Mouse (Mus musculus): ENCODE measurements around the gene Tmem139.

Gene Tmem139

DNA sequence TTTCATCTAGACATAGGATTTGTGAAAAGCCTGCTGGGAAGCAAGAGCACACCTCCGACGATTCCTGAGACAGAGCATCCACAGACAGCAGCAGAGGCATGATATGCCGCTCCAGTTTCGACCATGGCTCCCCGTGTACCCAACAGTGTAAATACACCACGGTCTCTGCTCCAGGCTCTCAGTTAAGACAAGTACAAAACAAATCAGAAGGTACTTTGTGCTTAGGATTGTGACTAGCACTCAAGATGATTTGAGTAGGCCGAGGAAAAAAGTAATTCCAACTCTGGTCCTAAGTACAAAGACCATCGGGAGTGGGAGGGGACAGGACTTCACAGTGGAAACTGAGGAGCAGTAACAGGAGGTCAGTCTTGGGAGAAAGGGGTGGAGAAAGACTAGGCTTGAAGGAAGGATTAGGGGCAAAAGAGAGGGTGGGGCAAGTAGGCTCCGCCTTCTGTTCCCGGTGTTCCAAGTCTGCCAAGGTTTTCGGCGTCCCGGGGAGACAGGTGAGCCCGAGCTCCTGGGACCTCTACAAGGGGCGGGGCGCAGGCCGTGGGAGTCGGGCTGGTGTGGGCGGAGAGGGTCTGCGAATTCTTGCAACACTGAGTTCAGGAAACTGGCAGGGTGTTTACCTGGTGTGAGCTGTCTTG is at the start of gene Tmem139:
TSS of gene Tmem139 (plus strand) at position 447 of the 647 bp plus-strand sequence.
- DNase-seq (ENCODE audit: low spot score in 2 of 2), result no peak

DNA sequence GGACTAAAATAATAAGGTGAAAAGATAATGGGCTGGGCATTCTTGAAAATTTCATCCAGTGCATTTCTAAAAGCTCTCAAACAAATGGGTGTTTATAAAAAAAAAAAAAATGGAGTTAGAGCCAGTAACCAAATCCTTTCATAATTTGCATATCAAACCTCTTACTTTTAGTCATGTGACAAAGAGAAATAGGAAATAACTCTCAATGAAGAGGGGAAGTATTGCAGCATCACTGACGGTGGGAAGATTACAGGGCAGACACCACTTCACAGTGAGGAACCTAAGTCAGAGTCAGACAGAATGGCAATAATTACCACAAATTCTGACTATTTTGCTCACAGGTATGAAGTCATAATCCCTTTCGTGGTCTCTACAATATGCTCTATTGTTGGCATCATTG is 46.7 kb upstream of the Tmem139 start, which contains the start of gene Tas2r144:
TSS of gene Tas2r144 (plus strand) at position 301 of the 400 bp plus-strand sequence.
- DNase-seq (ENCODE audit: low spot score in 2 of 2), result no peak

DNA sequence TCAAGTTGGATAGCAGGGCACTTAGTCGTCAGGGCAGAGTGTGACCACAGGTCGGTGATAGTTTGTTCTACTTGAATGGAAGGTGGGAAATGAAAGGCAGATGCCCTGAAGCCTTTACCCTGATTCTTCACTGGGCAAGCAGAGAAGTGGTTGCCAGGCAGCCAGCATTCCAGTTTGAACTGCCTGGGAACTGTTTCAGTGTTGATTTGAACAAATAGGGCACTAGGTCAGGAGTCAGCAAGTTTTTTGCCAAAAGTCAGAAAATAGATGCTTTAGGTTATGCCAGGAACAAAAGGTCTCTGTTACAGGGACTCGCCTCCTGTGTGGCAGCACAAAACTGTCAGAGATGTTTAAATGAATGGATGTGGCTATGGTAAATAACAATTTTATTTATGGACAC is 39.5 kb upstream of the Tmem139 start:
- DNase-seq (ENCODE audit: low spot score in 2 of 2), result no peak

DNA sequence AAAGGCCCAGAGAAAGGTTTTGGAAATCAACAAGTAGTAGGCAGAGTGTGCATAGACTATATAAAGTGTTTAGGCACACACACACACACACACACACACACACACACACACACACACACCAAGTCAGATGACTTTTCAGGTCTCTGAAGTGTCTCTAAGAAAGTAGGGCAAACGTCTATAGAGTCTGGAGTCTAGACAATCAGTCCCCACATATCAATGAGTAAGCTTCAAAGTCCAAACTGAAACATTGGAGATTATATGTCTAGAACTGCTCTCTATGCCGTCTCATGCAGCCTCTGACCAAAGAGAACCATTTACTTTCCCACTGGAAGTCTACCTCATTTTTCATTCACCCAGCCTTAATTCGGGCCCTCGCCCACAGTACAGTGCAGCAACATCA is 36.7 kb upstream of the Tmem139 start:
- no peak for DNase-seq (ENCODE audit: low spot score in 2 of 2)

DNA sequence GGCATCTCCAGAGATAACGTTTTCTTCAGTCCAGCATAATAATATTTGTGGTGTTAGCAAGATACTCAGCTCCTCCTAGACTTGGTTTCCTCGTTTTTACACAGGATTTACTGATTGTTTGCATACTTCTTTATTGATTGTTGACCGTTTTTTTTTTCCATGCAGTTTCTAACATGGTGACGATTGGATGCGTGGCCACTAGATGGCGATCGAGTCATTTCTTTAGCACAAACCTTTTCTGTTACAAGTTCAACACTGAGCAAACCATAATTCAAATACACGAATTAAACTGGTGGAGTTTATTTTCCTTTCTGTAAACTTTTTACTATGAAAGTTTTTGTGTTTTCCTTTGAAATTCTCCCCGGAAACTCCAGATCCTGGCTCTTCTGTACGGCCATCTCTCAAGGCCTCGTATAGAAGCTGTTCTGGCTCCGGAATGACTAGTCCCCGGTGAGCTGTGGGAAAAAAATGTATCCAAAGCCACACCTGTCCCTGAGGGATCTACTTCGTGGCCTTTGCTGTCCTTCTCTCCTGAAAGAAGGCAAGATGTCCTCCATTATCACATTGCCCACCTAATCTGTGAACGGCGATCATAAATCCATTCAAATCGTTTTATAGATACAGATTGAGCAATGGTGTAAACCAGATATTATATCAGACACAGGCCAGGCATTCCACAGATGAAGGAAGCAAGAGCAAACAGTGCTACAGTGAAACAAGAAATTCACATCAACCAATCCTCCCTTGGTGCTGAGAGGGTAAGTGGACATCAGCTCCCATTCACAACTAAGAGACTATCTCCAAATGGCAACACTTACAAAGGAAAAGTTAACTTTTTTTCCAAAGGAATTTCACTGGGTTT is 34.3 kb upstream of the Tmem139 start:
- peak in 1 of 2 experiments; percentile 73 for DNase-seq (ENCODE audit: low spot score in 2 of 2)

DNA sequence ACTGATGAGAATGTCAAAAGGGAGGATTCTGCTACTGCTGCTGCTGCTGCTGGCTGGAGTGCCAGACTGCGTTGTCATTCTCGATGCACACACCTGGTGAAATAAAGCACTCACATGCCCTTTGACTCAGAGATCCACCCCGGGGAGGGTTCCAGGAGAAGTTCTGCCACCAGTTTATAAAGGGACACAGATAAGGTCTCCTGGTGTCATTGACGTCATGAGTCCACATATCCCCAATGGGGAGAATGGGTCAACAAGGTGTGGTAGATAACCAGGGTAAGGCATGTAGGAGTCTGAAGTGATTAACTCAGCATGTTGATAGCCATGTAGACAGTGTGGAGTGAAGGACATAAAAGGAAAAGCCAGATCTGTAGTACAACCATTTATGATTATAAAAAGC is 32.2 kb upstream of the Tmem139 start:
- no peak for DNase-seq (ENCODE audit: low spot score in 2 of 2)

DNA sequence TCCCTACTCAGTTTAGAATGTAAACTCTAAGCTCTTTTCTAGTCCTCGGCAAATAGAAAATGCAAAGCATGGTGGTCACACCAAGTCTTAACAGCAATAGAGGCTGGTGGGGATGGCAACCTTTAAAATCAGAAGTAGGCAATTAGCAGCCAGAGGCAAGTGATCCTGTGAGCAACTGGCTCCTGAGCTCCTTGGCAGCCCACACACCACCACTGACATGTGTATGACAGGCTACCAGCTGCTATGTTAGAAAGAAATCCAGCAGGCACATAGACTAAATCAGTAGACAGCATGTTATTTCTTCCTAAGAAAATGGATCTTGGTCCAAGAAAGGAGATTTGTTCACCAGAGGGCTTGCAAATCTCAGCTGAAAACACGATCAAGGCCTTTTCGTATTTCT is 30.6 kb upstream of the Tmem139 start:
- peak in 1 of 2 experiments; percentile 48 for DNase-seq (ENCODE audit: low spot score in 2 of 2)

DNA sequence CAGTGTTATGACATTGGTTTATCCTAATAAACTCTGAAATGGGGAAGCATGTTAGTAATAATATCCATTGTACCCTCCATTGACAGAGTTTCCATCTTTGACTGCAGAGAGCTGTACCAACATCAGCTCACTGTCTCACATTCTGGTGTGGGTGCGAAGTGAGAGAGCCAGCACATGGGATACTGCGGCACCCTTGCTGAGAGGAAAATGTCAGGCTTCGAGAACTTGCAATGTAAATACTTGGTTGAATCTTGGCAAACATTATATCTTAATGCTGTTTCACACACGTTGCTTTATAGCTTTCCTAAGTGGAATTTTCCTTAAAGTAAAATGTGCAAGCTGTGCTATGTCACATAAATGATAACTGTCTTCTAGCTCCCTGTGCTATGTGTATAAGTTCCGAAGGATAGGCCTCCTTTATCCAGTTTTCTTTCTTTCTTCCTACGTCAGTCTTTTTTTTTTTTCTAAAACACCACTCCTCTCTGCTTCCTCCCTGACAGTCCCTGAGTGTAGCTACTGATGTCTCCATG is 24.4 kb upstream of the Tmem139 start:
- peak; percentile 52 to 60 for DNase-seq (ENCODE audit: low spot score in 2 of 2)

DNA sequence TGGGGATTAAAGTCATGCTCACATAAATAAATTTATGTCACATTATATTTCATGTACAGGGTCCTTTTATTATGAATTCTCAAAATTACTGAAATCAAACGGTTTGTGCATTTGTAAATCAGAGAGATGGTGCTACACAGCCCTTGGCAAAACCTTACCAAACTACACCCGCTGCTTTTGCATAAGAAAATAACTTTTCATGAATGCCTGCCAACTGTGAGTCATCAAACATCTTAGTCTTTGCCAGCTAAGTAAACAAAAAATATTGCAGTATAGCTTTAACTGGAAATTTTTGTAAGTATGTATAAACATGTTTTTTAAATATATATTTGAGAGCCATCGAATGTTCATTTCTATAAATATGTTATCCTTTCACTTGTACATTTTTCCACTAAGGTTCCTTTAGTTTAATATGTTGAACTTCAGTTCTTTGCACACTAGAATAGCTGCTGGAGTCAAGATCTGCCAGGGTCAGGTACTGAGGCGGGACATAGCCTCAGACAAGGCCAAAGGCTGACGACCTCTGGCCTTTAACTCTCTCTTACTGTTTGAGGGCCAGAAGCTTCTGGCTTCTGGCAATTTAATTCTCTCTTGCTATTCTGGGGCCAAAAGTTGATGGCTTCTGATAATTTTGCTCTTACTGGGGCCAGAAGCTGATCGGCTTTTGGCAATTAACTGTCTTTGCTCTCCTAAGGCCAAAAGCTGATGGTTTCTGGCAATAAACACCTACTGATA is 20.3 kb upstream of the Tmem139 start:
- peak in 1 of 2 experiments; percentile 27 for DNase-seq (ENCODE audit: low spot score in 2 of 2)

DNA sequence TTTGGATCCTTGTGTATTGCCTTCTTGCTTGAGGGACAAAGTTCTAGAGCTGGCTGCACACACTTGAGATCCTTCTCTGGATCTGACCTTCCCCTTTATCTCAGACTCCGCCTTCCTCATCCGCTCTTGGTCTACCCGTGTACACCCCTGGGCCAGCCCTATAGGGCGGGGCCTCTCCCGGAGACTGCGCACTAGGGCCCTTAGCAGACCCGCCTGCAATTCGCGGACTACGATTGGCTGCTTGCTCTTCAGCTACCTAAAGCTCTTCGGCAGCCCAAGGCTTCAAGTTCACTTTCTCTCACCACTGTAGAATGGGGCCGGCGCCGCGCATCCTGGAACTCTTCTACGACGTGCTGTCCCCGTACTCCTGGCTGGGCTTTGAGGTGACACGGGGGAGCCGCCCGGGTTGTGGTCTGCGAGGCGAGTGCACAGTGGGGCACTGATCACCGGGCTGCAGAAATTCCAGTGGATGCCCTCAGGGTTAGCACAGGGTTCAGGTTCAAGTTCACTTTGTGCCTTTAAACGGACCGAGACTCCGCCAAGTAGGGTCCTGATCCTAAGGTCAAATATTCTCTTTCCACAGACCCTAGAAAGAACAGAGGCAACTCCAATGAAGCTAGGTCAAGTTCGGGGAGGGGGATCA is 15.9 kb upstream of the Tmem139 start, which contains the start of gene Gstk1:
TSS of gene Gstk1 (plus strand) at position 225 of the 643 bp plus-strand sequence.
- peak; percentile 58 to 60 for DNase-seq (ENCODE audit: low spot score in 2 of 2)

DNA sequence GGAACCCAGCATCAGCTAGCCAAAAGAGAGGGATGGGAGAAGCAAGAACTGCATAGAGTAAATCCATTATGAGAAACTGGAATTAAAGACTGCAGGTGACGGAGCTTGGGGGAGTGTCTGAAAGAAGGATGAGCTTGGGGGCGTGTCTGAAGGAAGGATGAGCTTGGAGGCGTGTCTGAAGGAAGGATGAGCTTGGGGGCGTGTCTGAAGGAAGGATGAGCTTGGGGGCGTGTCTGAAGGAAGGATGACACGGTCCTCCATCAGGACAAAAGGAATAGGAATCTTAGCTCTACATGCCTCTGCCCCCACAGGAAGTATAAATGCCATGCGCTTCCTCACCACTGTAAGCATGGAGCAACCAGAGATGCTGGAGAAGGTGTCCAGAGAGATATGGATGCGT is 14.6 kb upstream of the Tmem139 start:
- DNase-seq (ENCODE audit: low spot score in 2 of 2), result no peak

DNA sequence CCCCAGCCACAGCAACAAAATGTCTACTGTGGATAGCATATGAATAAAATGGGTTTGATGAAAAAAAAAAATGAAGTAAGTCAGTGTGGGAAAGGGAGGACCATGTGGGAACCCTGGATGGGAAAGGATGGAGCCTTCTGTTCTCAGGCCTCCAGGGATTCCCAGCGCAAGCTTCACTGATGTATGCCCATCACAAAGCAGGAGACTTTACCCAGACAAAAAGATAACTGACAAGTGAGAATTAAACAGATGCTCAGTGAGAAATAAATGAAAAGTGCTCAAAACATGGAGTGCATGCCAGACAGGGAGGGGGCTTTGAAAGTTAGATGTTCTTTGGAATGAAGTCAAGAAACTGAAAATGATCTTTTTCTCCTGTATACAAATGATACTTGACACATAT is 13.8 kb upstream of the Tmem139 start:
- no peak for DNase-seq (ENCODE audit: low spot score in 2 of 2)

DNA sequence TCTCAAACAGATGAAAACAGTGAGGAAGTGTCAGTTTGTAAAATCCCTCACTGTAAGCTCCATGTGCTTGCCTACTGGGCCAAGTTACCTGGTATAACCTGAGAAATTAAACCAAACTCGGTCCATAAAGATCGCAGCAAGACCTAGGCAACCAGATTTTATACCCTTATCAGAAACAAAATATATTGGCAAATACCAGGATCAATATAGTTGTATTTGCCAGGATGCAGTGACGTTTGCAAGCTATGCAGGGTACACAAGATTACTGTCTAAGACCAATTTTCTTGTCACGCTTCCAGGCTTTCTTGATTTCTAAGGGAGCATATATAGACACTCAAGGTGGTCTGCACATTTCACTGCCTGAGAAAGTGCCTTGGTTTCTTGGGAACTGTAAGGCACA is 10.0 kb upstream of the Tmem139 start:
- no peak for DNase-seq (ENCODE audit: low spot score in 2 of 2)

DNA sequence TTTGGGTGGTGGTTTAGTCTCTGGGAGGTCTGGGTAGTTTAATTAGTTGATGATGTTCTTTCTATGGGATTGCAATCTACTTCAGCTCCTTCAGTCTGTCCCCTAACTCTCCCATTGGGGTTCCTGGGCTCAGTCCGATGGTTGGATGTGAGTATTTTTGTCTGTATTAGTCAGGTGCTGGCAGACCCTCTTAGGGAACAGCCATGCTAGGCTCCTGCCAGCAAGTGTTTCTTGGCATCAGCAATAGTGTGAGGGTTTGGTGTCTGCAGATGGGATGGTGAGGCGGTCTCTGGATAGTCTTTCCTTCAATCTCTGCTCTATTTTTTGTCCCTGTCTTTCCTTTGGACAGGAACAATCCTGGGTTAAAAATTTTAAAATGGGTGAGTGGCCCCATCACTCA is 8.7 kb upstream of the Tmem139 start:
- no peak for DNase-seq (ENCODE audit: low spot score in 2 of 2)

DNA sequence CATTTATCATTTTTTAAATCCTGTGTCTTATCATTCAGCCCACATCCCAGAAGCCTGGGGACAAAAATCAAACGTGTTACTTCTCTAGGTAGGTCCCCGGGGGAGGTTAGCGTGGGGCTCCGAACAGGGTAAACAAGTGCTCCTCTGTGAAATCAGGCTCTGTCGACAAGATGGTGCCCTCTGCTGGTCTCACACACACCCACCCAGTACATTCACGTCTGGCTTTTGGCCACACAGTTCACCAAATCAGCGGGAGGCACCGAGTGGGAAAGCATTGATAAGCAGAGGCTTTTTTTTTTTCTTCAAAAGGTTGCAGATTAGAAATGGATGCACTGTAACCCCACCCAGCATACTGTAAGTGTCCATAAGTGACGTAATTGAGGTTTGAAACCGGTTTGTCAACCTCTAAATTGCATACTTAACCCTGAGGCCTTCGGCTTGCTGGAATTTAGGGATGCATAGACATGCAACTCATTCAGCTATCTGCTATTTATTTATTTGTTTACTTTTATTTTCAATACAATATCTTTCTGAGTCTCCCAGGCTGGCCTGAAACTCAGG is 4.4 kb upstream of the Tmem139 start:
- DNase-seq (ENCODE audit: low spot score in 2 of 2), result peak in 1 of 2 experiments; percentile 55

DNA sequence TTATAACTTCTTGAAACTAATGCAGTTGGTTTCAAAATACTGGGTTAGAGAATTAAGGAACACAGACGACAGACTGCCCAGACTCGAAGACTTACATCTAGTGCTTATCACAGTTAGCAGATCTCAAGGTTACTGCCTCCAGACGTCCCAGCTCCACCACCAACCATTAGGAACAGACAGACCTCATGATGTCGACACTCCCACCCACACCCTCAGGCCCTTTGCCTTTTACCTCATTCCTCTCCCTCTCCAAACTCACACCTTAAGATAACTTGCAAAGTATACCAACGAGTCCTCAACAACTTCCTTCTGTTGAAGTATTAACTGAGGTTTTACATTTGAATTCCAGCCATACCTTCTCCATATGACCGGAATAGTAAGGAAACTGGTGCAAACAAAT is 1.3 kb upstream of the Tmem139 start:
- no peak for DNase-seq (ENCODE audit: low spot score in 2 of 2)

DNA sequence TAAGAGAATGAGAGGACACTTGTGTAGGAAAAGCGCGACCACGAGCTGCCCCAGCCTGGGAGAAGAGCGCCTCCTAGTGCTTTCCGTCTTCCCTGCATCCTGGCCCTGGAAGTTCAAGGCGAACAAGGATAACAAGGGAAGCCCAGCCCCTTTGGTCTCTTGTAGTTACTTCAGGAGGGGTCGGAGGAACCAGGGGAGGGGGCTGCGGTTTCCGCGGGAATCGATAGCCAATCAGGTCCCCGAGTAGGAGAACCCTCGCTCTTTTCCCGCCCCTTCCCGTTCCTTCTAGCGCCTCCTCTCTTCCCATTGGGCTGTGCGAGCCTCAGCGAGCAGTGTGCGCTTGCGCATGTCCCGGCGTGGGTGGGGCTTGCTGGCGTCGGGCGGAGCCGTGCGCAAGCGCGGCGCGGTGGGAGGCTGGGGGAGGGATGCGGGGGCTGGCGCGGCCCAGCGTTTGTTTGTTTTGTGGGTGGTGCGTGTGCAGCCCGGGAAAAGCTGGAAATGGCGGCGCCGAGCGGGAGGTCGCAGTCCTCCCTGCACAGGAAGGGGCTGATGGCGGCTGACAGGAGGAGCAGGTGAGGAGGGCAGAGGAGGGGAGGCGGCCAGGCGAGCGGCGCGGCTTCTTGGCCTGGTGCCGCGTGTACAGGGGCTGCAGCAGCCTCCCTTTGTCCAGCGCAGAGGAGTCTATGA is 3.0 kb downstream of the Tmem139 start, which contains the start of gene Casp2:
TSS of gene Casp2 (plus strand) at position 360 of the 687 bp plus-strand sequence.
- DNase-seq (ENCODE audit: low spot score in 2 of 2), result peak; percentile 97 to 99

DNA sequence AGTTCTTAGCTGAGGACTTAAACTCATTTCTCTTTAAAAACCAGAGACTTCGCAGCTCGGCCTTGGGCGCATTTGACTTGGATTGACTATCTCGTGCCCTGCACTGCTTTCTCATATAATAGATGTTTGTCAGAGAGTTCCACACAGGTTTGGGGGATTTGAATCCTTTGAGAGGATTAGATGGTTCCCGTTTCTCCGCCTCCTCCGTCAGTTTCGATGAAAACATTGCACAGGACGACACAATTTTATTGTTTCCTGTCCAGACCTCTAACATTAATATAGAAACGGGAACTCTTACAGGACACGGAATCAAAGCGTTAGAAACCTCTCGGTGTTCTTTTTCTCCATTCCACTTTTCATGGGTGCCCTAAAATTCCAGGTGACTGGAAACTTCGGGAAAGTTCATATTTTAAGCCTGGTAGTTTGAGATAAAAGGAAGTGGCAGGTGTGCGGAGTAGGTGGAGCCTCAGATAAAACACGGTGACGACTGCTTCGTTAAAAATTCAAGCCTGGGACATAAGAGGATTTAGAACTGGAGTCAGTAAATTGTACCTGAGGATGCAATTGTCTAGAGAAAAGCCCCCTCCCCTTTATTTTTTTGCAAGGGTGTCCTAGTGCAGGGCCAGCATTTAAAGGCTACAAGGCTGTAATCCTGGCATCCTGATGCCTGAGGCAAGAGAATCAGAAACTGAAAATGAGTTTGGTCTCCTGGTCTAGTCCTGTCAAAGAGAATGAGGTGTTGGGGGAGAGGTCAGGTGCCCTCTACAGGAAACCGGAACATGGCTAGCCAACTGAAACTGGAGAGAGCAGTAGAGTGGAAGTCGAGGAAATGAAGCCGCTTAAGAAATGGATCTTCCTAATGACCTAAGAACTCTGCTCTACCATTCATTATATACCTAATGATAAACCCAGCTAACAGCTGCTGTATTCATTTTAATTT is 3.9 kb downstream of the Tmem139 start:
- DNase-seq (ENCODE audit: low spot score in 2 of 2), result no peak

DNA sequence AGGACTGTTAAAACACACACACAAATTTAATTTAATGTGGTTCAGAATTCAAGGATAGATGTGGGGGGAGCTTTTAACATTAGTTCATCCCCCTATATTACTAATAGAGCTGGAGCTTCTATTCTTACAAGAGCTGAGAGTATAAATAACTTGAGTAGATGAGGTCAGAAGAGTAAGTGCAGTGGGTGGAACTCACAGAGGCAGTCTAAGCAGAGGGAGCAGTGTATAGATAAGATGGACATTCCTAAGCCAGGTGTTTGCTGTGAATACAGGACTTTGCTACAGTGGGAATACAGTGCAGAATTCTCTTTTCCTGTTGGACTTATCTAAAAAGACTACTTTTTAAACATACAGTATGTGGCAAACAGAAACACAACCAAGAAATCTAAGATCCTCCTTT is 9.0 kb downstream of the Tmem139 start:
- DNase-seq (ENCODE audit: low spot score in 2 of 2), result no peak

Measured in left cerebral cortex, adult 9 months (tissue).